Mouse (Mus musculus): ENCODE results near the gene Tiam1. TPM values are rescaled to one million over a fixed set of nuclear protein-coding genes. Genes with fewer than 3 reads are reported as not detected.

Gene Tiam1
- total RNA-seq, 2 experiments from 2014 or later = 58.8 to 64.4 TPM

DNA sequence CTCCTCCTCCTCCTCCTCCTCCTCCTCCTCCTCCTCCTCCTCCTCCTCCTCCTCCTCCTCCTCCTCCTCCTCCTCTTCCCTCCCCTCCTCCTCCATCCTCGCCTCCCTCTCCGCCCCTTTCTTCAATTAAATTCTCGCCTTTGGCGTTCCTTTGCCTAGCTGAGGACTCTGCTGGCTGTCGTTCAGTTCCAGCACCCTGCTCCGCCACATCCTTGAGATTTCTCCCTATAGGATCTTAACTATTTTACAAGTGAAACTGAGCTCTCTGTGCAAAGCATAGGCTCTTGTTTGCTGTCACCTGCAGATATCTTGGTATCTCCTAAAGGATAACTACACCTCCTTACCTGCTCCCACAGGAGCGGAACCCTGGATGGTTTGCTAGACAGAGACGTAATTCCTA, 182.7 kb downstream of the Tiam1 start:
- intact Hi-C loops (cut with DNase I) = no loop called here
- no peak for DNase-seq

DNA sequence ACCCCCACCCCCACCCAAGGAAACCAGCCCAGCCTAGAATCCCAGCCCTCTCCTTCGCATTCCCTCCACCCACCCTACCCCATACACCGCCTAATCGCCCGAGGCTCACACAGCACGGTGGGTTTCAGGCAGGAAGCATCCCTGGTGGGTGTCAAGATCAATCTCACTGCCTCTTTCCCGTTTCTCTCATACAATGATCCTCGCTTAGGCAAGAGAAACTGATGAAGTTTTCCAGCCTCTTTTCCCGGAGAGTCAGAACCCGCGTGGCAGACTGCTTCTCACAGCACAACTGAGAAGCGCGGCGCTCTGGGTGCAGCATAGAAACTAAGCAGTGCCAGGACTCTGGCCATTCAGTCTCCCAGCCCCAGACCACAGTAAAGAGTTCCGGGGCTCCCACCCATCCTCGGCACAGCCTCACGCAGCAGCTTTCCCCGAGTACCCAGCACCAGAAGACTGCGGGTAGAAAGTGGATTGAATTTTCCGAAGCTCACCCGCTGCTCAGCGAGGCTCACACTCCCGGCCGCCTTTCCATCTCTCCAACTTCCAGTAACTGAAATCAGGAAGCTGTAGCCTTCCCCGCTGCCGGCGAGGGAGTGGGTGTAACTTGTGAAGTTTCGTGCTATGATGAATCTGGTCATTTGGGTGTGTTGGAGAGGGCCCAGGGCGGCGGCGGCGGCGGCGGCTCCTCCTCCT, 183.2 kb downstream of the Tiam1 start:
- intact Hi-C loops (cut with DNase I) = no loop called here
- DNase-seq = peak; percentile 23

GRCm38 (mm10) chr16:89958982-89959381, 184.6 kb downstream of the Tiam1 start:
- no peak for DNase-seq
- intact Hi-C loops (cut with DNase I) = no loop called here

GRCm38 (mm10) chr16:89958030-89958429, 185.5 kb downstream of the Tiam1 start:
- DNase-seq = no peak
- intact Hi-C loops (cut with DNase I) = no loop called here

- intact Hi-C loops (cut with DNase I) = no loop called here
- no peak for DNase-seq
Observed at GRCm38 (mm10) chr16:89954525-89954924, 189.0 kb downstream of the Tiam1 start.

- intact Hi-C loops (cut with DNase I) = no loop called here
- no peak for DNase-seq
Observed at GRCm38 (mm10) chr16:89954114-89954513, 189.5 kb downstream of the Tiam1 start.

GRCm38 (mm10) chr16:89952821-89953220, 190.7 kb downstream of the Tiam1 start:
- DNase-seq = no peak
- intact Hi-C loops (cut with DNase I) = no loop called here

DNA sequence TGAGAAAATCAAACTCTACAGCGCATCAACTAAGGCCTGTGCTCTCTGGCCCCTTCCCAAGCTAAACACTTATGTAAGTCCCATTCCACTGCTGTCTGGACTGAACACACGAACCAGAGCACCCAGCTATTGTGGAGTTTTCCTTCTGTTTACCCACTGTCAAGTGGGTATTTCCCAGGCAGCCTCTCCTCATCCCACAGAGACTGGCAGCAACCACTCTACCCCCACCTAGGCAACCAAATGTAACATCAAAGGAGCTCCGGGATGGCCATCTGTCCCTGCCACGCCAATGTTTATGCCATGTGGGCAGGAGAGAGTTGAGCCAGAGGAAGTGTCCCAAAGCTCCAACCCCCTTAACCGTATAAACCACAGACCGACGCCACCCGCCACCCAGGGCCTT, 192.8 kb downstream of the Tiam1 start:
- intact Hi-C loops (cut with DNase I) = no loop called here
- DNase-seq = peak; percentile 77

DNA sequence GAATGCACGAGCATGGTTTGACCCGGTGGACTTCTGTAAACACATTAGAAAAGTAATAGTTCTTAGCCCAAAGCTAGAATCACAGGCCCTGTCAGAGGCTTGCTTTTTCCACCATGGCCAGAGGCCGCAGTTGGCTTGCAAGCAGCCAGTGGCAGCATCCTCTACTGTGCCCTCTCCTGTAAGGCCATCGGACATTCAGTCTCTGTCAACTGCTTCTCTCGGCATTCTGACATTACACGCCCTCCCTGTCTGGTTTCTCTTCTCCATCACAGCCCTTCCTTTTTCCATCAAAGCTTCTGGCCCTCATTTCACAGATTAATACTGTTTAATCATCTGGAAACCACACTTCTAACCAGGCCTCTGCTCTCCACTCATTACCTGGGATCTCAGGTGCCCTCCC, 193.3 kb downstream of the Tiam1 start:
- intact Hi-C loops (cut with DNase I) = no loop called here
- no peak for DNase-seq

DNA sequence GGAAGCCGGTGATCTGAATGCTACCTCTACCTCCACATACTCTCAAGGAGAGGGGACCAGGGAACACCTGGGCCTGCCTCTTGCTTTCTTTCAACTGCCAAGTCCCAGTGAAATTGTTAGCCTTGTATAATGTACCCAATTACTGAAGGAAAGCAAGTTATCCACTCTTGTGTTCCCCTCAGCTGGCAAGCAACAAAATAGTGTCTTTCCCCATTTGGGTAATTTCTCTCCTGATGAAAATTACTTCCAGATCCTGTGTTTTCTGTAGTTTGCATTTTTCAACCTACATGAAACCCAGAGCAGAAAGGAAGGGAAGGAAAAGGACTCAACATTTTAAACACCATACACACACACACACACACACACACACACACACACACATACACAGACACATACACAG, 195.5 kb downstream of the Tiam1 start:
- DNase-seq = no peak
- intact Hi-C loops (cut with DNase I) = no loop called here

DNA sequence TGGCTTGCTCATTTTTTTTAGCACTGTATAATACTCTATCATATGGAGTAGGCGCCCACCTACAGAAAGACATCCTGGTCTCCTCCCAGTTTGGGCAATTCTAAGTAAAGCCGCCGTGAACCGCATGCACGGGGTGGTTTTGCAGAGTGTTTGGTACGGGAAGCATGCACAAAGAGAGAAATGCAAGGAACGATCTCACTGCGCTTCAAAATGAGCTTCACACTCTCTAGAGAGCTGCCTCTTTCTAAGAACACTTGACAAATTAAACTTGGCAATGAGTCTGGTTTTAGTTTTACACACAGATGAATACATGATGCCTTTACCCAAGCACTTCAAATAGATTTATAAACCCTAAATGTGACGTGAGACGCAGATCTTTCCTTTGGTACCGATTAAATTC, 196.8 kb downstream of the Tiam1 start:
- no peak for DNase-seq
- intact Hi-C loops (cut with DNase I) = no loop called here

GRCm38 (mm10) chr16:89944604-89945283, 198.8 kb downstream of the Tiam1 start:
- intact Hi-C loops (cut with DNase I) = no loop called here
- DNase-seq = no peak

GRCm38 (mm10) chr16:89944050-89944449, 199.5 kb downstream of the Tiam1 start:
- DNase-seq = no peak
- intact Hi-C loops (cut with DNase I) = no loop called here

- peak; percentile 44 for DNase-seq
- intact Hi-C loops (cut with DNase I) = no loop called here
Observed at GRCm38 (mm10) chr16:89943267-89943971, 200.2 kb downstream of the Tiam1 start.

DNA sequence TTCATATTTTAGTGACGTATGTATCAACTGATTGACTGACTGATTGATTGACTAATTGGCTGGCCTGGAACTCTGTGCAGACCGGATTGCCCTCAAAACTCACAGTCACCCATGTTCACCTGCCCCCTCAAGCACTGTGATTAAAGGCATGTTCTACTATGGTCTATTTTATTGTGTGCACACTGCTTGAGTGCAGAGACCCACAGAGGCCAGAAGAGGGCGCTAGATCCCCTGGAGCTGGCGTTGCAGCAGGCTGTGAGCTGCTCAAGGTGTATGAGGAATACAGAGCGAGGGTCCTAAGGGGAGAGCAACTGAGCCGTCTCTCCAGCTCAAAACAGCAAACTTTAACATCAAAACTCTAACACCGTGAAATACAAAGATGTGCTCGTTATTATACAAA, 202.9 kb downstream of the Tiam1 start:
- intact Hi-C loops (cut with DNase I) = no loop called here

DNA sequence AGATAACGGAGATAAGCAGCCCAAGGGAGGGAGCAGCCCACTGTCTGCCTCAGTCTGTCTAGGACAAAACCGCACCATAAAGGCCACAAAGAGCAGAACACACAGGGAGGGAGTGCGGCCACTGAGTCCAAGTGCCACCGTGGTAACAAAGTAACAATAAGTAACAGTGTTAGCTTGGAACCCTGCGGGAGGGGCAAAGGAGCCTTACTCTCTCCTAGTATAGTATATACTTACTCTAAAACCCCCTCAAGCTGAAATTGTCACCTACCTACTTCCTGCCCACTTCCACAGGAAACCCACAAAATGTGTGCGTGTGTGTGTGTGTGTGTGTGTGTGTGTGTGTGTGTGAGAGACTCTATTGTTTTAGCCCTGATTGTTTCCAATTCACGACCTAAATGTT, 205.3 kb downstream of the Tiam1 start:
- DNase-seq = no peak
- intact Hi-C loops (cut with DNase I) = no loop called here

More for the DNA sequence above, 202.9 kb downstream of the Tiam1 start:
- DNase-seq = no peak

- no peak for DNase-seq
- intact Hi-C loops (cut with DNase I) = no loop called here
Observed at GRCm38 (mm10) chr16:89936571-89936970, 207.0 kb downstream of the Tiam1 start.

- intact Hi-C loops (cut with DNase I) = no loop called here
- DNase-seq = no peak
Observed at GRCm38 (mm10) chr16:89935398-89935797, 208.2 kb downstream of the Tiam1 start.

DNA sequence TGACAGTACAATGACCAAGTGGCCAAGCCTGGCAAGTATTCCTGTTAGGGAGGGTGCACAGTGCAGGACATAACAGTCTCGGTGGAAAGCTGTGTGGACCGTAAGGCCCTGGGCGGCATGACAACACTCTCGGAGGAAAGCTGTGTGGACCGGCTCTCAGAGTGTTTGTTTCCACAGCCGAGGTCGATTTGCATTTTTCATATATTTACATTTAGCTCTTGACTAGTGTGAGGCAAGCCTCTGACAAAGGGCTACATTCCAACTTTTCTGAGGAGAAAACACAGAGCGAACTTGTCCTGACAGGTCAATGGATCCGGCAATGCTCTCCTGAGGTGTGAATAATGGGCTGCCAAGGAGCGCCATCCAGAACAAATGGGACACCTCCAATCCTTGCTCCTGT, 209.0 kb downstream of the Tiam1 start:
- intact Hi-C loops (cut with DNase I) = no loop called here

GRCm38 (mm10) chr16:89933976-89934375, 209.6 kb downstream of the Tiam1 start:
- DNase-seq = no peak
- intact Hi-C loops (cut with DNase I) = no loop called here

More for the DNA sequence above, 209.0 kb downstream of the Tiam1 start:
- no peak for DNase-seq

- intact Hi-C loops (cut with DNase I) = no loop called here
- DNase-seq = no peak
Observed at GRCm38 (mm10) chr16:89928611-89929010, 215.0 kb downstream of the Tiam1 start.
